Mouse (Mus musculus) heart, embryonic 13.5 days (tissue): ENCODE results near the gene Galr3. TPM values are rescaled to one million over a fixed set of nuclear protein-coding genes. Genes with fewer than 3 reads are reported as not detected.
A peak's percentile ranks its signal among the peaks of the same experiment; 100 is the strongest.

Experiments
- ATAC-seq: fragments of 200-750 bp; cut with Nextera tagmentation; 2 replicates; pipeline ENCODE4 v1.8.0; 2017; ENCODE audit warnings: moderate TSS enrichment; ENCODE audit not compliant: insufficient number of reproducible peaks, low FRiP score, low TSS enrichment; ENCODE audit errors: extremely low read depth
- H3K27ac ChIP-seq: fragments of 300-500 bp; sonication (generic); replicated peaks from 2 replicates; pipeline ENCODE4 v1.5.1; 2015; ENCODE audit warnings: moderate library complexity, mild to moderate bottlenecking, inconsistent platforms
- H3K27me3 ChIP-seq: fragments of 300-500 bp; sonication (generic); replicated peaks from 2 replicates; pipeline ENCODE4 v1.6.1; 2015; ENCODE audit warnings: mild to moderate bottlenecking, inconsistent platforms
- H3K36me3 ChIP-seq: fragments of 300-500 bp; sonication (generic); 2 replicates; pipeline ENCODE4 v1.6.1; 2015; ENCODE audit warnings: mild to moderate bottlenecking, inconsistent platforms
- H3K4me1 ChIP-seq: fragments of 300-500 bp; sonication (generic); 2 replicates; pipeline ENCODE4 v1.6.1; 2015; ENCODE audit warnings: inconsistent platforms
- H3K4me2 ChIP-seq: fragments of 300-500 bp; sonication (generic); 2 replicates; pipeline ENCODE4 v1.6.1; 2015; ENCODE audit warnings: inconsistent platforms, mild to moderate bottlenecking, moderate library complexity
- H3K4me3 ChIP-seq: fragments of 300-500 bp; sonication (generic); 2 replicates; pipeline ENCODE4 v1.5.1; 2015; ENCODE audit warnings: moderate library complexity, mild to moderate bottlenecking, inconsistent platforms
- H3K9ac ChIP-seq: fragments of 300-500 bp; sonication (generic); 2 replicates; pipeline ENCODE4 v1.6.1; 2015; ENCODE audit warnings: inconsistent platforms, mild to moderate bottlenecking, moderate library complexity
- H3K9me3 ChIP-seq: fragments of 300-500 bp; sonication (generic); 2 replicates; pipeline ENCODE4 v1.6.1; 2016; ENCODE audit warnings: inconsistent platforms
- WGBS: fragments of 180-500 bp; shearing (Covaris S2); methylation state at CpG from one replicate; pipeline ENCODE4 v1.1.7; 2015; ENCODE audit warnings: mixed read lengths; 5-methylcytosine and 5-hydroxymethylcytosine counted together
- polyA plus RNA-seq: library from polyadenylated mRNA; unstranded; fragments of >200 nt; fragmentation: Nextera tagmentation; extraction: Ambion mirVana; gene quantifications from 2 replicates; pipeline ENCODE4 v1.2.1, GENCODE M21; 2015

Galr3 gene
- polyA plus RNA-seq, 1 experiment from 2014 or later = not detected

DNA sequence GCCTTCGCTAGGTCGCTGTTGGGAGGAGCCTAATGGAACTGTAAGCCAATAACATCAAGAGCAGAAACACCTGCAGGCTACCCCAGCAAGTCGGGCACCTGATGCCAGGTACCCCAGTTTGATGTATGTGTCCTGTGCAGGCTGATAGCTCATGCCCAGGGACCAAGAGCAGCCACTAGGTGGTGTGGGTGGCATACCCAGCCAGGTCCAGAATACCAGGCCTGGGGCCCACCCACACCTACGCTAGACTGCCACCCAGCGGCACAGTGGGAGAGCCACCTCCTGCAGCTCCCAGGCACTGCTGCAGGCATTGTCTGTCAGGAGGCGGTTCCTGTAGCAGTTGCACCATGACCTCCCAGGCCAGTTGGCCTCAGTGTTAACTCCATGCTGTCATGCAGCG lies 2.8 kb upstream of the Galr3 start:
- H3K4me3 ChIP-seq = no peak overlapping the region
- peaks cover 34% of the 10 kb centered on the region for H3K4me1 ChIP-seq
- peak; percentile 38; the same call in 1 of the 2 replicates for ATAC-seq
- H3K9ac ChIP-seq = peak overlapping the region; percentile 21; the same call in 1 of the 2 replicates
- H3K36me3 ChIP-seq = peaks cover 6% of the 10 kb centered on the region
- 11% methylated on average over 7 of the region's 7 CpGs for WGBS
- no peak overlapping the region for H3K4me2 ChIP-seq
- H3K27ac ChIP-seq = no peak overlapping the region
- H3K9me3 ChIP-seq = no peaks in the 10 kb centered on the region
- peaks cover 59% of the 10 kb centered on the region for H3K27me3 ChIP-seq

- H3K9ac ChIP-seq = peak overlapping the region; percentile 61
- peaks cover 5% of the 10 kb centered on the region for H3K36me3 ChIP-seq
- no peak for ATAC-seq
- 19% methylated on average over 24 of the region's 24 CpGs for WGBS
- no peaks in the 10 kb centered on the region for H3K9me3 ChIP-seq
- no peak overlapping the region for H3K27ac ChIP-seq
- peaks cover 77% of the 10 kb centered on the region for H3K27me3 ChIP-seq
- H3K4me1 ChIP-seq = peaks cover 34% of the 10 kb centered on the region
- peak overlapping the region; percentile 57 for H3K4me2 ChIP-seq
- peak overlapping the region; percentile 31 for H3K4me3 ChIP-seq
Measured at GRCm38 (mm10) chr15:79040501-79041416, 926 bp upstream of the Galr3 start.

GRCm38 (mm10) chr15:79042721-79043491 lies 1.2 kb downstream of the Galr3 start:
- H3K4me3 ChIP-seq = peak overlapping the region; percentile 63
- 1% methylated on average over 105 of the region's 105 CpGs for WGBS
- H3K27me3 ChIP-seq = peaks cover 85% of the 10 kb centered on the region
- H3K9me3 ChIP-seq = no peaks in the 10 kb centered on the region
- H3K27ac ChIP-seq = no peak overlapping the region
- H3K4me2 ChIP-seq = peak overlapping the region; percentile 95
- H3K9ac ChIP-seq = peak overlapping the region; percentile 76
- no peak for ATAC-seq
- H3K36me3 ChIP-seq = no peaks in the 10 kb centered on the region
- H3K4me1 ChIP-seq = peaks cover 32% of the 10 kb centered on the region

DNA sequence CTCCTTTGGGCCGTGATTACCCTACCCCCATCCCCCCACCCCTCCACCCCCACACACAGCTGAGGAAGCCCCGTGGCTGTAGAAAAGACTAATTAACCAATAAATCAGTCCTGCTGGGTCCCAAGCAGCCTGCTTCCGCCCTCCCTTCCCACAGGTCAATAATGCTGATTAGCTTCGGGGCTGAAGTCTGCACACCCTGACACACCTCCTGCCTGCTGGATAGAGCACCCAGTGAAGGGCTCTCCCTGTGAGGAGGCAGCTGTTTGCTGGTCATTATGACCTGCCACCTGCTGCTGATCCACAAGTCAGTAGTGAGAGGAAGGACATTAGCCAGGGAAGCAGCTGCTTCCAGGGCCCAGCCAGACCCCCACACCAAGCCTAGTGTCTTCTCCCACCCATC lies 3.2 kb downstream of the Galr3 start:
- Histone ChIP-seq H3K9ac (no peak overlapping the region), H3K4me3 (no peak overlapping the region), H3K27me3 (peaks cover 81% of the 10 kb centered on the region), H3K9me3 (no peaks in the 10 kb centered on the region), H3K4me1 (peaks cover 23% of the 10 kb centered on the region), H3K27ac (no peak overlapping the region), H3K4me2 (no peak overlapping the region), H3K36me3 (no peaks in the 10 kb centered on the region)
- no peak for ATAC-seq
- WGBS = 47% methylated on average over 4 of the region's 4 CpGs

GRCm38 (mm10) chr15:79048186-79048585 lies 6.5 kb downstream of the Galr3 start:
- no peak overlapping the region for H3K4me2 ChIP-seq
- H3K4me1 ChIP-seq = peaks cover 8% of the 10 kb centered on the region; the same call in 1 of the 2 replicates
- H3K4me3 ChIP-seq = no peak overlapping the region
- H3K9ac ChIP-seq = no peak overlapping the region
- H3K27ac ChIP-seq = no peak overlapping the region
- peaks cover 47% of the 10 kb centered on the region for H3K27me3 ChIP-seq
- peaks cover 10% of the 10 kb centered on the region for H3K36me3 ChIP-seq
- WGBS = 71% methylated on average over 4 of the region's 4 CpGs
- no peaks in the 10 kb centered on the region for H3K9me3 ChIP-seq
- no peak for ATAC-seq

- H3K4me2 ChIP-seq = no peak overlapping the region
- WGBS = 52% methylated on average over 9 of the region's 9 CpGs
- no peaks in the 10 kb centered on the region for H3K9me3 ChIP-seq
- peaks cover 26% of the 10 kb centered on the region for H3K27me3 ChIP-seq
- H3K9ac ChIP-seq = no peak overlapping the region
- no peak overlapping the region for H3K4me3 ChIP-seq
- peaks cover 31% of the 10 kb centered on the region for H3K36me3 ChIP-seq
- H3K4me1 ChIP-seq = 0 out of 2 replicates have a peak, but pooled peaks cover 5% of the 10 kb centered on the region
- no peak for ATAC-seq
- H3K27ac ChIP-seq = no peak overlapping the region
Measured at GRCm38 (mm10) chr15:79050160-79050845, 8.6 kb downstream of the Galr3 start.

DNA sequence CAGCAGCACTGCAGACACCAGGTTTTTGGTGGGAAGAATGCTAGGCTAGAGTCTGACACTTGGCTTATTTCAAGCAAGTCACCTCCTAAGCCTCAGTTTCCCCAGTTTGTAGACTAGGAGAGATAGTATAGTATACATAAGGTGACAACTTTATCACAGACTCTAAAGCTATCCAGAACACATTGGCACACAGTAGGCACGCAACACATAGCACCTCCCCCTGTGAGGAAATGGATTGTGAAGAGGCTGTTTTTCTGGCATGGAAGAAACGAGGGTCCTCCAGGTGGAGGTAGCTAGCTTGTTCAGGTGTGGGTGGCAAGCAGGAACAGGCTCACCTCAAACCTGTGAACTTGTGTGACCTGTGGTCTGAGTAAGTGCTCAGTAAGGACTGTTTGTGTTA lies 9.3 kb downstream of the Galr3 start:
- WGBS = 73% methylated on average over 2 of the region's 2 CpGs

DNA sequence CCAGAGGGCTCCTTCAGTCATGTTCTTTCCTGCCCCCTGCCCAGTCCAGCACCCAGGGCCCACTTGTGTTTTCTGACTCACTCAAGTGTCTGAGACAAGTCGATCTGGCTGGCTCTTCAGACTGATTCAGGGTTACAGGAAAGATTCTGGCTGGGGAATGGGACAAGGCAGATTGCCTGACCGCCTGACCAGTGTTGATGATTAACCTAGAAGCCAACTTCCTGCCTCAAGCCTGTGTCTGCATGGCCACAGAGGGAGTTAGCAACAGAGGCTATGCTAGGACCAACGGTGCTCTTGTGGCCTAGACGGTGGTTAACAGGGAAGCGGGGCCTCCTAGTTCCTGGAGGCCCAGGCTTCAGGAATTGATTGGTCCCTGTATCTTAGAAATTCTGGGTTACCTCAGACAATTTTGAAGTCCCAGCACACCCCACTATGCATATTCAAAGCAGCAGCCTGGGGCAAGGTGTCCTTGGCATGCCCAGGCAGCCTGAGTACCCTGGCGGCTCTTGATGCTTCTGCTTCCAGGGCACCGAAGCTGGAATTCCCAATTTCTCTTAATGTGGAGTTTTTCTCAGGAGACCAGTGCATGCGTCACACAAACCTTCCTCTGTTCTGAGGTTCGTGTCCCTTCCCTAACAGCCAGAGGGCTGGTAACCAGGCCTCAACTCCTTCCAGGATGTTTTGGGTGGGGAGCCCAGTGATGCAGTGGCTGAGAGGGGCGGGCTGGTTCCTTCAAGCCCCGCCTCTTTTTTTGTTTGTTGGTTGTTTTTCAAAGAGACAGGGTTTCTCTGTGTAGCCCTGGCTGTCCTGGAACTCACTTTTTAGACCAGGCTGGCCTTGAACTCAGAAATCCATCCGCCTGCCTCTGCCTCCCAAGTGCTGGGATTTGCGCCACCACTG lies 10.0 kb downstream of the Galr3 start:
- no peak overlapping the region for H3K9ac ChIP-seq
- 68% methylated on average over 13 of the region's 13 CpGs for WGBS
- H3K9me3 ChIP-seq = no peaks in the 10 kb centered on the region
- no peak overlapping the region for H3K4me2 ChIP-seq
- H3K36me3 ChIP-seq = peaks cover 45% of the 10 kb centered on the region
- peaks cover 20% of the 10 kb centered on the region for H3K27me3 ChIP-seq
- ATAC-seq = no peak
- no peak overlapping the region for H3K4me3 ChIP-seq
- no peak overlapping the region for H3K27ac ChIP-seq
- H3K4me1 ChIP-seq = 0 out of 2 replicates have a peak, but pooled peaks cover 5% of the 10 kb centered on the region

More for the DNA sequence above, 9.3 kb downstream of the Galr3 start:
- ATAC-seq = no peak
- Histone ChIP-seq H3K27me3 (peaks cover 22% of the 10 kb centered on the region), H3K36me3 (peaks cover 38% of the 10 kb centered on the region), H3K9me3 (no peaks in the 10 kb centered on the region), H3K4me2 (no peak overlapping the region), H3K4me3 (no peak overlapping the region), H3K9ac (no peak overlapping the region), H3K4me1 (0 out of 2 replicates have a peak, but pooled peaks cover 5% of the 10 kb centered on the region), H3K27ac (no peak overlapping the region)

- H3K27ac ChIP-seq = no peak overlapping the region
- WGBS = 72% methylated on average over 2 of the region's 2 CpGs
- no peak overlapping the region for H3K4me3 ChIP-seq
- no peak for ATAC-seq
- H3K4me1 ChIP-seq = 0 out of 2 replicates have a peak, but pooled peaks cover 5% of the 10 kb centered on the region
- H3K36me3 ChIP-seq = peaks cover 52% of the 10 kb centered on the region
- no peak overlapping the region for H3K9ac ChIP-seq
- peaks cover 15% of the 10 kb centered on the region for H3K27me3 ChIP-seq
- H3K4me2 ChIP-seq = no peak overlapping the region
- no peaks in the 10 kb centered on the region for H3K9me3 ChIP-seq
Measured at GRCm38 (mm10) chr15:79052366-79052765, 10.7 kb downstream of the Galr3 start.

GRCm38 (mm10) chr15:79056601-79057000 lies 14.9 kb downstream of the Galr3 start:
- Histone ChIP-seq H3K4me1 (peaks cover 10% of the 10 kb centered on the region), H3K36me3 (peaks cover 88% of the 10 kb centered on the region), H3K9ac (no peak overlapping the region)

More at GRCm38 (mm10) chr15:79056601-79057000, 14.9 kb downstream of the Galr3 start:
- no peak for ATAC-seq
- Histone ChIP-seq H3K4me3 (no peak overlapping the region), H3K4me2 (no peak overlapping the region), H3K27ac (no peak overlapping the region), H3K27me3 (no peaks in the 10 kb centered on the region), H3K9me3 (no peaks in the 10 kb centered on the region)
- 82% methylated on average over 7 of the region's 7 CpGs for WGBS
